Mouse (Mus musculus) ES-E14 (cell line): ENCODE measurements at regions not wholly inside any gene's neighbourhood (a gene's known extent, or its start where the extent isn't known, plus 50 kb on each side); places are given as distances from the start of the nearest gene placed in this dataset.

Source experiments
- CHD2 ChIP-seq: IDR thresholded peaks from 2 replicates; pipeline ENCODE4 v1.6.1; 2014; ENCODE audit warnings: mild to moderate bottlenecking, low read depth, low read length, inconsistent platforms
- ZC3H11A ChIP-seq: IDR thresholded peaks from 2 replicates; pipeline ENCODE4 v1.6.1; 2012; ENCODE audit warnings: low read depth, mild to moderate bottlenecking, inconsistent platforms, low read length, borderline replicate concordance

GRCm38 (mm10) chr5:12297331-12297730, 85.9 kb upstream of the Sema3d start:
- TF ChIP-seq CHD2 = no peak
- no peak for TF ChIP-seq ZC3H11A
